In genomic region chr2:21236846-21237245, GRCm38 (mm10) we compare ENCODE assay signal across 11 mouse cellular contexts. TPM values are rescaled to one million over a fixed set of nuclear protein-coding genes. Genes with fewer than 3 reads are reported as not detected.
DNase-seq lines count a peak whose midpoint lies in the region; ATAC-seq and TF ChIP-seq lines count a peak whose summit lies in the region.
"Had no signal": no experiment of that assay in that cellular context is flagged by ENCODE, and none has a peak within 500 bp of the region (broad histone marks: within the 10 kb centered on the region; RNA-seq: fewer than 3 reads in every experiment).

No protein-coding gene starts in this region.

- intact Hi-C loops in heart, adult 2 months (cut with DNase I): no loop called here

- H3K27me3 ChIP-seq in heart, adult 2 months (ENCODE audit: control insufficient read depth, insufficient read depth, low read length): no peaks in the 10 kb centered on the region
- H3K27me3 ChIP-seq: embryonic facial prominence, embryonic 13.5 days; hindbrain, embryonic 15.5 days had no signal

- no peak for TF ChIP-seq CTCF in heart, adult 2 months (IDR thresholded peaks at IDR 0.05)
- TF ChIP-seq CTCF in lung, adult 2 months (IDR thresholded peaks at IDR 0.05; ENCODE audit: insufficient read depth, low read length): no peak
- TF ChIP-seq CTCF in layer of hippocampus, adult 2 months (conservative IDR thresholded peaks at IDR 0.05): no peak

- H3K79me2 ChIP-seq in heart, adult 2 months (replicated peaks; ENCODE audit: control insufficient read depth, insufficient read depth, low read length): no peaks in the 10 kb centered on the region

- H3K36me3 ChIP-seq in heart, adult 2 months (ENCODE audit: control insufficient read depth, insufficient read depth, low read length): no peaks in the 10 kb centered on the region
- H3K36me3 ChIP-seq: embryonic facial prominence, embryonic 13.5 days; hindbrain, embryonic 15.5 days had no signal

- peak; percentile 10 for DNase-seq in adrenal gland, adult 2 months
- no peak for DNase-seq in adrenal gland, adult 18-20 months (ENCODE audit: low spot score in 2 of 2)
- DNase-seq in heart, postnatal 4 days: peak; percentile 12
- DNase-seq in heart, adult 2 months: no peak
- DNase-seq in lung, postnatal 10 days: peak; percentile 14
- DNase-seq in lung, adult 2 months: no peak
- DNase-seq in layer of hippocampus, adult 2 months (ENCODE audit: low spot score in 2 of 2): no peak

- WGBS in heart, adult 2 months: 12% methylated on average over 5 of the region's 5 CpGs
- 17% methylated on average over 5 of the region's 5 CpGs for WGBS in lung, adult 2 months

- H3K4me1 ChIP-seq in heart, adult 2 months (ENCODE audit: control insufficient read depth, insufficient read depth, low read length): peaks cover 3% of the 10 kb centered on the region
- 0 out of 2 replicates have a peak, but pooled peaks cover 2% of the 10 kb centered on the region for H3K4me1 ChIP-seq in lung, adult 2 months (ENCODE audit: control insufficient read depth, insufficient read depth, low read length)
- H3K4me1 ChIP-seq: embryonic facial prominence, embryonic 13.5 days; hindbrain, embryonic 15.5 days had no signal

- H3K27ac ChIP-seq in heart, adult 2 months: no peak overlapping the region
- no peak overlapping the region for H3K27ac ChIP-seq in layer of hippocampus, adult 2 months
- H3K27ac ChIP-seq: embryonic facial prominence, embryonic 13.5 days; hindbrain, embryonic 15.5 days; liver, embryonic 14.5 days had no signal

- no peak for TF ChIP-seq POLR2A in heart, adult 2 months (IDR thresholded peaks at IDR 0.05; ENCODE audit: insufficient read depth, low read depth, low read length)
- TF ChIP-seq POLR2A in lung, adult 2 months (IDR thresholded peaks at IDR 0.05; ENCODE audit: borderline replicate concordance, extremely low read depth, low read depth, low read length): no peak

- ATAC-seq in megakaryocyte-erythroid progenitor cell, adult 5-6 weeks (replicated peaks; ENCODE audit: low FRiP score, low TSS enrichment, poor library complexity, severe bottlenecking): peak; percentile 61

- no peak overlapping the region for H3K4me3 ChIP-seq in heart, adult 2 months
- no peak overlapping the region for H3K4me3 ChIP-seq in lung, adult 2 months (replicated peaks; ENCODE audit: extremely low read depth, low read depth, low read length)
- H3K4me3 ChIP-seq in layer of hippocampus, adult 2 months: no peak overlapping the region
- H3K4me3 ChIP-seq: embryonic facial prominence, embryonic 13.5 days; hindbrain, embryonic 15.5 days had no signal

- no peak for TF ChIP-seq EP300 in heart, adult 2 months (IDR thresholded peaks at IDR 0.05; ENCODE audit: insufficient read depth, low read depth, low read length)

- no peak overlapping the region for H3K9ac ChIP-seq in heart, adult 2 months (ENCODE audit: low read depth, low read length)
- H3K9ac ChIP-seq: embryonic facial prominence, embryonic 13.5 days; hindbrain, embryonic 15.5 days; liver, embryonic 14.5 days had no signal

RNA-seq across cellular contexts. Expression of gene Thnsl1, which starts 31.3 kb away (rescaled TPM):
- 1 to 10 TPM; 5.0 to 6.5 TPM for total RNA-seq in adrenal gland, adult 2 months (2021)
- 2.6 and 2.8 TPM in 2 replicates for polyA plus RNA-seq in adrenal gland, adult 2 months (2012; rRNA removed)
- 1 to 10 TPM; 5.6 to 6.2 TPM for total RNA-seq in adrenal gland, adult 18-20 months (2021)
- total RNA-seq in heart, postnatal 4 days (2021): 1 to 10 TPM; 3.6 to 5.2 TPM
- 1 to 10 TPM; 6.8 to 7.7 TPM for total RNA-seq in heart, adult 2 months (2021)
- 4.4 and 5.8 TPM in 2 replicates for polyA plus RNA-seq in heart, adult 2 months (2012; rRNA removed)
- polyA plus RNA-seq in lung, adult 2 months (2012; rRNA removed): 2.9 and 4.4 TPM in 2 replicates
- total RNA-seq in megakaryocyte-erythroid progenitor cell, adult 5-6 weeks (2014; fragmentation: Nextera tagmentation): 1.9 and 2.5 TPM in 2 replicates
- total RNA-seq in megakaryocyte-erythroid progenitor cell, adult 5-6 weeks (2017): 2.0 and 3.5 TPM in 2 replicates
- total RNA-seq in layer of hippocampus, adult 2 months (2021): 10 to 100 TPM; 17.5 to 20.0 TPM

RNA-seq across cellular contexts. Expression of gene Enkur, which starts 31.7 kb away (rescaled TPM):
- total RNA-seq in adrenal gland, adult 2 months (2021): 1 to 10 TPM in 1 of 2 experiments, under 1 TPM in 1; 0.81 to 1.4 TPM
- not detected in 2 replicates for polyA plus RNA-seq in adrenal gland, adult 2 months (2012; rRNA removed)
- total RNA-seq in adrenal gland, adult 18-20 months (2021): under 1 TPM; 0.43 to 0.99 TPM
- total RNA-seq in heart, postnatal 4 days (2021): 1 to 10 TPM; 4.8 to 6.5 TPM
- total RNA-seq in heart, adult 2 months (2021): 1 to 10 TPM; 1.1 to 1.5 TPM
- polyA plus RNA-seq in heart, adult 2 months (2012; rRNA removed): 0.23 and 0.38 TPM in 2 replicates
- 0.57 and 1.5 TPM in 2 replicates for polyA plus RNA-seq in lung, adult 2 months (2012; rRNA removed)
- total RNA-seq in megakaryocyte-erythroid progenitor cell, adult 5-6 weeks (2014; fragmentation: Nextera tagmentation): not detected in 2 replicates
- total RNA-seq in megakaryocyte-erythroid progenitor cell, adult 5-6 weeks (2017): 0.72 TPM in 1 of 2 replicates, not detected in the other
- total RNA-seq in layer of hippocampus, adult 2 months (2021): 1 to 10 TPM; 2.5 TPM

Comparison
In these comparisons a context has a peak if more than half of its experiments do, and no peak if none do; other contexts are left out.
1. DNase-seq: peak in adrenal gland, adult 2 months (single experiment), heart, postnatal 4 days (single experiment) and lung, postnatal 10 days (single experiment); none in adrenal gland, adult 18-20 months (0 of 2), heart, adult 2 months (0 of 2), lung, adult 2 months (single experiment) and layer of hippocampus, adult 2 months (0 of 2).